Mouse (Mus musculus) kidney, postnatal 0 days (tissue): Measurements from ENCODE around the gene Hoxb9. TPM values are rescaled to one million over a fixed set of nuclear protein-coding genes. Genes with fewer than 3 reads are reported as not detected.

Source experiments
- ATAC-seq: fragments of 200-750 bp; cut with Nextera tagmentation; replicated peaks from 2 replicates; pipeline ENCODE4 v1.8.0; 2017; ENCODE audit warnings: low read depth, moderate number of reproducible peaks, moderate TSS enrichment, moderate library complexity; ENCODE audit not compliant: low FRiP score
- DNase-seq: peaks from one replicate; pipeline ENCODE4 v3.0.0-alpha.2; 2016; ENCODE audit warnings: low spot score
- H3K27ac ChIP-seq: fragments of 300-500 bp; sonication (generic); 2 replicates; pipeline ENCODE4 v1.5.1; 2014; ENCODE audit warnings: mild to moderate bottlenecking
- H3K27me3 ChIP-seq: fragments of 300-500 bp; sonication (generic); 2 replicates; pipeline ENCODE4 v1.6.1; 2014; ENCODE audit warnings: low read length, mixed read lengths; ENCODE audit not compliant: insufficient read depth
- H3K36me3 ChIP-seq: fragments of 300-500 bp; sonication (generic); 2 replicates; pipeline ENCODE4 v1.6.1; 2014; ENCODE audit warnings: low read length, mixed read lengths; ENCODE audit not compliant: insufficient read depth
- H3K4me1 ChIP-seq: fragments of 300-500 bp; sonication (generic); replicated peaks from 2 replicates; pipeline ENCODE4 v1.6.1; 2014; ENCODE audit warnings: antibody characterized with exemption, low read length, mixed read lengths; ENCODE audit not compliant: insufficient read depth
- H3K4me2 ChIP-seq: fragments of 300-500 bp; sonication (generic); 2 replicates; pipeline ENCODE4 v1.6.1; 2014; ENCODE audit warnings: mild to moderate bottlenecking, low read length, moderate library complexity, mixed read lengths
- H3K4me3 ChIP-seq: fragments of 300-500 bp; sonication (generic); replicated peaks from 2 replicates; pipeline ENCODE4 v1.5.1; 2014; ENCODE audit warnings: low read depth, low read length
- H3K9ac ChIP-seq: fragments of 300-500 bp; sonication (generic); 2 replicates; pipeline ENCODE4 v1.6.1; 2014; ENCODE audit warnings: low read depth, low read length
- H3K9me3 ChIP-seq: fragments of 300-500 bp; sonication (generic); replicated peaks from 2 replicates; pipeline ENCODE4 v1.6.1; 2016; ENCODE audit warnings: low read length, inconsistent platforms, mixed read lengths
- CTCF ChIP-seq: IDR thresholded peaks from 2 replicates; pipeline ENCODE4 v1.5.1; 2016; ENCODE audit warnings: antibody characterized with exemption, low read depth, mild to moderate bottlenecking, moderate library complexity
- WGBS: fragments of 180-500 bp; shearing (Covaris S2); extraction: QIAGEN DNeasy Blood & Tissue Kit; methylation state at CpG from one replicate; pipeline ENCODE4 v1.1.7; 2014; 5-methylcytosine and 5-hydroxymethylcytosine counted together
- polyA plus RNA-seq: library from polyadenylated mRNA; unstranded; fragments of >200 nt; fragmentation: Nextera tagmentation; extraction: Ambion mirVana; gene quantifications from 2 replicates; pipeline ENCODE4 v1.2.1, GENCODE M21; 2015

Gene Hoxb9
- polyA plus RNA-seq, 1 experiment from 2014 or later: 23.1 TPM

GRCm38 (mm10) chr11:96301064-96301431 lies 29.8 kb downstream of the Hoxb9 start:
- no peak for TF ChIP-seq CTCF
- Histone ChIP-seq H3K4me2 (peak overlapping the region; percentile 96), H3K4me3 (peak overlapping the region; percentile 83), H3K9ac (peak overlapping the region; percentile 98), H3K36me3 (0 out of 2 replicates have a peak, but pooled peaks cover 5% of the 10 kb centered on the region), H3K4me1 (peaks cover 30% of the 10 kb centered on the region), H3K27ac (peak overlapping the region; percentile 92), H3K9me3 (no peaks in the 10 kb centered on the region), H3K27me3 (no peaks in the 10 kb centered on the region)
- 39% methylated on average over 10 of the region's 10 CpGs for WGBS
- ATAC-seq: no peak
- DNase-seq: no peak

GRCm38 (mm10) chr11:96301837-96302236 lies 30.6 kb downstream of the Hoxb9 start:
- H3K9me3 ChIP-seq: no peaks in the 10 kb centered on the region
- 9% methylated on average over 15 of the region's 15 CpGs for WGBS
- no peaks in the 10 kb centered on the region for H3K27me3 ChIP-seq
- TF ChIP-seq CTCF: no peak
- peak overlapping the region; percentile 92 for H3K27ac ChIP-seq
- no peak for DNase-seq
- 0 out of 2 replicates have a peak, but pooled peaks cover 5% of the 10 kb centered on the region for H3K36me3 ChIP-seq
- ATAC-seq: no peak
- H3K4me3 ChIP-seq: peak overlapping the region; percentile 83
- H3K4me2 ChIP-seq: peak overlapping the region; percentile 96
- peaks cover 29% of the 10 kb centered on the region for H3K4me1 ChIP-seq
- H3K9ac ChIP-seq: peak overlapping the region; percentile 98

- DNase-seq: no peak
- no peak for ATAC-seq
- Histone ChIP-seq H3K9me3 (no peaks in the 10 kb centered on the region), H3K27ac (peak overlapping the region; percentile 92), H3K9ac (peak overlapping the region; percentile 98), H3K4me3 (peak overlapping the region; percentile 83), H3K36me3 (0 out of 2 replicates have a peak, but pooled peaks cover 5% of the 10 kb centered on the region), H3K4me1 (peaks cover 24% of the 10 kb centered on the region), H3K27me3 (no peaks in the 10 kb centered on the region), H3K4me2 (peak overlapping the region; percentile 96)
- TF ChIP-seq CTCF: no peak
- 28% methylated on average over 23 of the region's 23 CpGs for WGBS
These were observed 31.3 kb downstream of the Hoxb9 start for GRCm38 (mm10) chr11:96302381-96303150.

- peak; percentile 96 for TF ChIP-seq CTCF
- DNase-seq (peak; percentile 97), ATAC-seq (no peak; the same call in 1 of the 2 replicates)
- H3K27ac ChIP-seq: peak within 1 kb of the TSS; percentile 99
- no peaks in the 10 kb centered on the region for H3K27me3 ChIP-seq
- no peaks in the 10 kb centered on the region for H3K9me3 ChIP-seq
- H3K4me2 ChIP-seq: peak within 1 kb of the TSS; percentile 96
- H3K36me3 ChIP-seq: 0 out of 2 replicates have a peak, but pooled peaks cover 5% of the 10 kb centered on the region
- peak within 1 kb of the TSS; percentile 83 for H3K4me3 ChIP-seq
- peak within 1 kb of the TSS; percentile 98 for H3K9ac ChIP-seq
- WGBS: 2% methylated on average over 69 of the region's 69 CpGs
- peaks cover 24% of the 10 kb centered on the region for H3K4me1 ChIP-seq
These were observed 32.2 kb downstream of the Hoxb9 start, which contains the start of gene Hoxb5 for GRCm38 (mm10) chr11:96303151-96304099. Gene Hoxb5 (plus strand): TSS chr11:96303336.

- Histone ChIP-seq H3K4me1 (peaks cover 32% of the 10 kb centered on the region), H3K27ac (peak overlapping the region; percentile 99), H3K9me3 (no peaks in the 10 kb centered on the region), H3K27me3 (no peaks in the 10 kb centered on the region), H3K36me3 (0 out of 2 replicates have a peak, but pooled peaks cover 5% of the 10 kb centered on the region), H3K4me3 (peak overlapping the region; percentile 83), H3K9ac (peak overlapping the region; percentile 98), H3K4me2 (peak overlapping the region; percentile 96)
- DNase-seq (no peak), ATAC-seq (no peak)
- TF ChIP-seq CTCF: no peak
- WGBS: 13% methylated on average over 38 of the region's 38 CpGs
These were observed 33.3 kb downstream of the Hoxb9 start for GRCm38 (mm10) chr11:96304381-96305195.
